Mouse (Mus musculus) adrenal gland (tissue): Measurements from ENCODE around the gene Pbx4.

ENCODE experiments used
- intact Hi-C: fragments of 180-260 bp; cut with DNase I; formaldehyde crosslinking; loops from one replicate; pipeline ENCODE4 v1.15.1; 2025

The Pbx4 gene

DNA sequence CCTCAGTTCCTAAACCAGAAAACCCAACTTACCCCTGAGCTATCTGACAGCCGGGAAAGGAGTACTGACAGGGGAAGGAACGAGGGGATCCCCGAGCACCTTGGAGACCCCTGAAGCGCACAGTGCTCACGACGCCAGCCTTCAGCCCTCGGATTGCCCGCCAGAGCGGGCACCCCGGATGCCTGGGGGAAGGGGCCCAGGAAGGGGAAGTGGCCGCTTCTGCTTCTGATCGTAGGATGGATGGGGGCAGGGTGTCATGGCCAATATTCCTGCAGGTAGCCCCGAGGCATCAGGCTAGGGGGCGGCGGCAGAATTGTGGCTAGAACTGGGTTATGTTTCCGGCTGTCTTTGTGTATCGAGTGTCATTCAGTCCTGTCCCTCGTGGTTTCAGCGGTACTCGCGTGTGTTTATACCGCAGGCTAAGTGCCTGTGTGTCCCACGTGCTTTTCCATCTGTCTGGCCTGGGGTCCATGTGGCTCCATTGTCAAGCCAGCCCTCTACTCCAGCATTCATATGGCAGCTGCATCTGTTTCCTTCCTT is 23.4 kb upstream of the Pbx4 start:
- intact Hi-C loops = no loop called here

DNA sequence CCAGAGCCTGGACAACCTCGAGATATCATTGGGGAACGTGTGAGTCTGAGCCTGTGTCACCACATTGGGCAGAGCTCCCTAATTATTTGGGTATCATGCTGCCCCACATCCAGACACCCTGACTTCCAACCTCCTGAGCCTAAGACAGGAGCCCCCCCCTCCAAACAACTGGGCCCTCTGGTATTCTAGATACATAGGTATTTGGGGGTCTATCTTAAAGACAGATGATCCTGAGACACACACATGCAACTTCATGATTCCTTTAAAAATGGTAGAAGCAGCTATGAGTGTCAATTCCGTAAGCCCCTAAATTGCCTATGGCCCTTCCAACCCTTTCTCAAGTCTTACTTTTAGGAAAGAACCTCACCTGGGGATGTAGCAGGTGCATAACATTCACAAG is 22.5 kb upstream of the Pbx4 start:
- intact Hi-C loops = no loop called here

DNA sequence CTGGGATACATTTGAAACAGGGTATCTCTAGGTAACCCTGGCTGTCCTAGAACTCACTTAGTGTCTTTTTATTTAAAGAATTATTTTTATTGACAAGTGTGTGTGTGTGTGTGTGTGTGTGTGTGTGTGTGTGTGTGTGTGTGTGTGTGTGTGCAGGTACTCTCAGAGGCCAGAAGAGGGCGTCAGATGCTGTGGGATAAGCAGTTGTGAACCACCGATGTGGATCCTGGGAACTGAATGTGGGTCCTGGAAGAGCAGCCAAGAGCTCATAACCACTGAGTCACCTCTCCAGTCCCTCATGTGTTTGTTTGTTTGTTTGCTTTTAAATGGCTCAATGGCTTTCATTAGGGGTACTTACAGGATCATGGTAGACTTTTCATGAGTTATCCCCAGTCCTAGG is 17.4 kb upstream of the Pbx4 start:
- intact Hi-C loops = no loop called here

DNA sequence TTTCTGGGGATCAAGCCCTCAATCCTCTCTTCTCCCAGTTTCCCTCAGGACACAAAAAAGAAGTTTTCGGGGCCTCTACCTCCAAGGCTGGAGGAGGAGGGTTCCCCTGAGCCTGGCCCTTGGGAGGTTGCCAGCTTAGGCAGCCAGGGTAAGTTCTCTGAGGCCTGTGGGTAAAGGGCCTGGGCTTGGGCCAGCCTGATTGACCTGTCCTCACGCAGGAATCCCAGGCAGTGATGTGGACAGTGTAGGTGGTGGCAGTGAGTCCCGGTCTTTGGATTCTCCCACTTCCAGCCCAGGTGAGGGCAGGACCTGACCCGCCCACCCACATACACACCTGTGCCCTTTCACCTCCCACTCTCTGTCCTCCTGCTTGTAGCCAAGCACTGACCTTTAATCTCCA is 16.9 kb upstream of the Pbx4 start:
- intact Hi-C loops = no loop called here

DNA sequence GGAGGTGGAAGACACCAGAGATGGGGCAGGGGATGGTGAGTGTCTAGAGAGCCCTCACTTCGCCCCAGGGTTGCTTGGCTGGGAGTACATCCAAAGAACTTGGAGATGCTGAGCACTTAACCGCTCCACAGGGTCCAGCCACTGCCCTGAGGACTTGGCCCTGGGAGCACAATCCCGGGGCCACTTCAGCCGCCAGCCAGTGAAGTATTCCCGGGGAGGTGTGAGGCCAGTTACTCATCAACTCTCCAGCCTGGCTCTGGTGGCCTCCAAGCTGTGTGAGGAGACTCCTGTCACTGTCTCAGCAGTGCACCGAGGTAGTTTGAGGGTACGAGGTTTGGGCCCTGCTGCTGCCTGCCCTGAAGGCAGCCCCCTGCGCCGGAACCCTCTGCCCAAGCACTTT is 11.8 kb upstream of the Pbx4 start:
- intact Hi-C loops = no loop called here

DNA sequence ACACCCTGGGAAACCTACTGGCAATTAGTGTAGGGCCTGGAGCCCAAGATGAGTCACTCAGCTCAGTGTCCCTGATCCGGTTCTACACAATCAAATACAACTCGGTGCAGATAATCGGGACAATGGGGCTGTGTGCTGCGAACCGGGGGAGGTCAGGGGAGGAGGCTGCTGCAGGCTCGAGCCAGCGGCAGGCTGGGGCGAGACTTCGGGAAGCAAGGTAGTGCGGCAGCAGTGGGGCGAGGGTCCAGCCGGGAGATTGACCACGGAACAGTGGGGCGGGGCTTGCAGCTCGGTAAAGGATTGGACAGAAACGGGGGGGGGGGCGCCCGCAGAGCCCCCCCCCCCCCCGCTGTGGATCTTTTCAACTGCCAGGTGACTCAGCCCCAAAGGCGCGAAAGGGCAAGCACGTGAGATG is 10.3 kb upstream of the Pbx4 start:
- intact Hi-C loops = no loop called here

DNA sequence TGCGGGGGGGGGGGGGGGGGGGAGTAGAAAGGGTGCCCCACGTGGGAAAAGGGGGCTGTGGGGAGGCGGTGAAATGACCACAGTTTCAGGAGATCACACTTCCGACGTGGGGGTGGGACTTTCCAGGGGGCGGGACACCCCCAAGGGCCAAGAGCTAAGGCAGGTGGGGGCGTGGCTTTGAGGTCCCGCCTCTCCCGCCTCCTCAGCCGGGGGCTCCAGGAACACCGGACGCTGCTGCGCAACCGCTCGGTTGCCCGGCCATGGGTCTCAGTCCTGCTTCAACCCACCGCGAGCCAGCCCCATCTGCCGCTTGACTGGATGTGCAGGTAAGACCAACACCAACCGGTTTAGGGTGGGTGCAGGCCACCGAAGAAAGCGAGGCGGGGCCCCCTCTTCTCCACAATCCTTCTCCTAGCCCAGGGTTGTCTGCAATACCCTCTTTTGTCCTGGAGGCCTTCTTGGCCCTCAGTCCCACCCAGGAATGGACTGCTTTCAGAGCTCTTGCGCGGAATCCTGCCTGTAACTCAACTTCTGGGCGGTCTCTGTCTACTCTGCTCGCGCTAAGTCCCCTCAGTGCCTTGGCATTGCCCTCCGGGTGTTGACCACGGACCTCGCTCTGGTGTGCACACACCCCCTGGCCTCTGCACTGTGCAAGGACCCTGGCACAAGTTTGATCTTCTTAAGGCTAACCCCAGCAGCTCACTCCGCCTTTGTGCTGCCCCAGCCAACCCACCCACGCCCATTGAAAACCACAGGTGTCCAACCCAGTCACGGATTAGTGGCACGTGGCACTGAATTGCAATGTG is 9.7 kb upstream of the Pbx4 start, which contains the start of gene Lpar2:
Gene Lpar2, plus strand, starts transcription at position 44 of the 806 bp plus-strand sequence.
- intact Hi-C loops = no loop called here

DNA sequence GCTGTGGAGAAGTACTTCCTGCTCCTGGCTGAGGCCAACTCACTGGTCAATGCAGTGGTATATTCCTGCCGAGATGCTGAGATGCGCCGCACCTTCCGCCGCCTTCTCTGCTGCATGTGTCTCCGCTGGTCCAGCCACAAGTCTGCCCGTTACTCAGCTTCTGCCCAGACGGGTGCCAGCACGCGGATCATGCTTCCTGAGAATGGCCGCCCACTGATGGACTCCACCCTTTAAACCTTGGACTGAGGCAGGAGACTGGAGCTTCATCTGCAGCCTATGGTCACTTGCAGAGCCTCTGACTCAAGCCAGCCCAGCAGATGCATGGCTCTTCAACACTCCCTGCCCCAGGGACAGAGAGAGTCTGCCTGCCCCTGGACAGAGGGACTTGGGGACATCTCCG is 5.9 kb upstream of the Pbx4 start:
- intact Hi-C loops = no loop called here

DNA sequence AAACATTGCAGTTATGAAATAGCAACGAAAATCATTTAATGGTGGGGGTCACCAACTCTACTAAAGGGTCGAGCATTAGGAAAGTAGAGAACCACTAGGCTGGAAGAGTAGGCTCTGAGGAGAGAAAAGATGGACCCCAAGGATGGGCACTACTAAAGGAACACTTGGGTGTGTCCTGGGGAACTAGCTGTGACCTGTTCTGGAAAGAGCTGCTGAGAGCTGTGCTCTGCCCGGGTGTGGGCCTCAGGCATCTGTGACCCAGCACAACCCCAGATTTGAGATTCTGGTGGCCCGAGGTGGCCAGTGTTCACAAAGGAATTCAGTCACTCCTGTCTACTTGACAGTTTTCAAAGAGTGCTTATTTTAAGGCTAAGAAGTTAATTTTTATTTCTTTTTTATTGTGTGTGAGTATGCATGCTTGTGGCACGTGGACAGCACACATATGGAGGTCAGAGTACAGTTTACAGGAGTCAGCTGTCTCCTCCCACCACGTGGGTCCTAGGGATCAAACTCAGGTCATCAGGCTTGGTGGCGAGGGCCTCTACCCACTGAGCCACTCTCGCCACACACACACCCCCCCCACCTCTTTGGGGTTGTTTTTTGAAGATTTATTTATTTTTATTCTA is 4.9 kb downstream of the Pbx4 start:
- intact Hi-C loops = no loop called here

DNA sequence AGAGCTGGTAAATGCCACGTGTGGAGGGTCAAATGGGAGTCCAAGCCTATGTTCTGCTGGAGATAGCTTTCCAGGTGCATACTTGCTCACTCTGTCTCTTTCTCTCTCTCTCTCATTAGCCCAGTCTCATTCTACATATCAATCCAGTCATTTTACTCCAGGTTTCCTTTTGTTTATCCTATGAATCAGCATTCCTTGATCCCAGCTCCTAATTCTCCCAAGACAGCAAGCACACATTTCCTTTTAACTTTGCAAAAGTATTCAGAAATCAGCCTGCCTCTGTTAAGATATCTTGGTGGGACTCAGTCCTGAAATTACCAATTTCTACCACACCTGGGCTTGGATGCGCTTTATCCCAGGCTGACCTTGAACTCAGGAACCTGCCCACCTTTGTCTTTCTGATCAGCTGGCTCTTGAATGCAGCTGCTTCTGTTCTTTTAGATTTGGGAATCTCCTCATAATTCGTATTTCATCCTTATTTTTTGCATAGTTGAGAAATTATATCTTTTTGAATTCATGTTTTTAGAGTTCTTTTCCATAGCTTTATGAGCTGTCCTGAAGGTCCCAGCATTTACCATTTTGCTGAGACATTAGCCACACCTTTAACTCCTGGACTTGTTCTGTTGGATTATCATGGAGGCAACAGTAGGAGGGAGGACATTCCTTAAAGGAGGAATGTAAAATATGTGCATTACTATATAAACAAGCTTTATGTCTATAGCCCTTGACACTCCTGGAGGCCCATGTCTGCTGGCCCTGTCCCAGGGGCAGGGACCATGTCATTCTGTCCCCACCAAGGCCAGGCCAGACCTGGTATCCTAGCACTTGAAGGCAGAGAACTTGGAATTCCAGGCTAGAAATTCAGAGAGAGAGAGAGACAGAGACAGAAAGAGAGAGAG is 15.1 kb downstream of the Pbx4 start:
- intact Hi-C loops = no loop called here

DNA sequence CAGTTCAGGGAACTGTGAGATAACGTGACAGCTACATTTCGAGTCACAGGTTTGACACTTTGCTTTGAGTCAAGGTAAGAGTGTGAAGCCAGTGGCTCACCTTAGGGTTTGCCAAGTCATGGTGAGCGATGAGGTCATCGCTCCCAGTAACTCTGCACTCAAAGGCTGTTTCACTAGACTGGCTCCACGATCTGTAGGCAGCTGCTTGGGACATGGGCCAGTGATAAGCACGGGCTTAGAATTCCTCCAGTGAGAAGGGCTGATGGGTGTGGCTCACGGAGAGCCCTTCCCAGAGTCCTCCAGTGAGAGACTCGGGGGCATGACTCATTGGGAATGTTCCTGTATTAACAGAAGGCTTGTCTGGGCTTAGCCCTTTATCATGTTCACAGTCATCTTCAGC is 16.7 kb downstream of the Pbx4 start:
- intact Hi-C loops = no loop called here

DNA sequence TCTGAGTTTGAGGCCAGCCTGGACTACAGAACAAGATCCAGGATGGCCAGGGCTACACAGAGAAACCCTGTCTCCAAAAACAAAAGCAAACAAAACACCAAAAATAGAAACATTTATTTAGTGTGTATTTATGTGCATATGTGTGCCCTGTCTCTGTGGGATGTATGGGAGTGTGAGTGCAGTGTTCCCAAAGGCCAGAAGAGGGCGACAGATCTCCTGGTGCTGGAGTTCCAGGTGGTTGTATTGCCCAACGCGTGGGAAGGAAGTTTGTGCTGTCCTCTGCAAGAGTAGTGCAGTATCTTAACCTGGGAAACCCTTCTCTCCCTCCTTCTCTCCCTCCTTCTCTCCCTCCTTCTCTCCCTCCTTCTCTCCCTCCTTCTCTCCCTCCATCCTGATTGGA is 17.6 kb downstream of the Pbx4 start:
- intact Hi-C loops = no loop called here

DNA sequence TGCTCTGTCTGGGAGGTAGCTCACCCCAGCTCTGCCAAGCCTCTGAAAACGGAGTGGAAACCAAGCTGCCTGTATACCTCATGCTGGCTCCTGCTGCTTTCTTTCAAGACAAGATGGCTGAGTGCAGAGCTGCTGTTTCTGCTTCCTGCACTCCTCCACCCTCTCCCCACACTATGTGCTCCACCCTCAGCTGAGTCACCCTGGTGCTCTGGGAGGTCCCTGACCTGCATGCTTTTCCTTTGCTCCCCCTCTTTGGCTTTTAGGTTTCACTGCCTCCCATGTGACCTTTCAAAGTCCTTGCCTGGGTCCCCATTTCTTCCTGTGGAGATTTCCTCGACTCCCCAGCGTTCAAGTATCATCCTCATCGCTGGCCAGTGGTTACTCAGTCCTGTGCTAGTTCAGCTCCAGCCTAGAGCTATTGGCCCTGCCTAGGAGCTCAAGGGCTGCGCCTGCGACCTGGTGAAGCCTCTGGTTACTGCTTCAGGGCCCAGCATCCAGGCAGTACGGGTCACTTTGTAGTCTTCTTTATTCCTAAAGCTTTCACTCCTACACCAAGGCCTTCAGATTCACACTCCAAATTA is 18.7 kb downstream of the Pbx4 start:
- intact Hi-C loops = no loop called here

DNA sequence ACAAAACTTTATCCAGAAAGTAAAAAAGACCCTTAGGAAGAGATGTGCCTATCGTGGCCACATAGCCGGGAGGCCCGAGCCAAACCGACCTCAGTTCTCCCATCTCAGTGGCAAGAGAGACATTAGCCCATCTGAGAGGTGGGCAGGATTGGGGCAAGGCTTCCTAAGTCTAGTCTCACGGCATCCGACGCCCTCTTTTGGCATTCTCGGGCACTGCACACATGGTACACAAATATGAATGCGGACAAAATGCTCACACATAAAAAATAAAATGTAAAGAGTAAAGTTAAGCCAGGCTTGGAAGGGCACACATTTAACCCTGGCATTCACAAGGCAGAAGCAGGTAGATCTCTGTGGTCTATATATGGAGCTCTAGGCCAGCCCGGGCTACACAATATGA is 21.6 kb downstream of the Pbx4 start:
- intact Hi-C loops = no loop called here

DNA sequence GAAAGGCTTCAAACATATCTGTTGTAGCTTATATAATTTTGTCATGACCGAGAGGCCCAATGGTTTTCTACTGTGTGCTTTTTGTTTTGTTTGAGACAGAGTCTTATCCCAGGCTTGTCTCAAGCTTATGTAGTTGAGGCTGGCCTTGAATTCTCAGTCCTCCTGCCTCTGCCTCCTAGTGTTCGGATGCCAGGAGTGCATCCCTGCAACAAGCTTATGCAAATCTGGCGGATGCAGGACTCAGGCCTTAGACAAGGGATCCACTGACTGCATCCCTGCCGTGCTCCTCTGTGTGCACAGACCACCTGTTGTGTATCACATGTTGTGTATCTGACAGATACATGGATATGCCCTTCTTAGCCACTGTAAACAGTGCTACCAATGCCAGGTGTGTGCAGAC is 28.5 kb downstream of the Pbx4 start:
- intact Hi-C loops = no loop called here

DNA sequence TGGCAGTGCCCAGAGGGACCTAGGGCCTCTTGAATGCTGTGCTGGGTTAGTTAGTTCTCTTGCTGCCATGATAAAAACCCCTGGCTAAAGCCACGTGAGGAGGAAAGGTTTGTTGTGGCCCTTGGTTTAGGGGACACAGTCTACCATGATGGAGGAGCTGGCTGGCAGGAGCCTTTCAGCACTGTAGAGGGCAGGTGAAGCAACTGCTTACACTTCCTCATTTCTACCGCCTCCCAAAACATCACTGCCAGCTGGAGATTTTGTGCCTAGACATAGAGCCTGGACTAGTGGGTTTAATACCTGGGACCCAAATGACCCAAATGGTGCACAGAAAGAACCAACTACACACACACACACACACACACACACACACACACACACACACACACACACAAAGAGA is 29.0 kb downstream of the Pbx4 start:
- intact Hi-C loops = no loop called here

DNA sequence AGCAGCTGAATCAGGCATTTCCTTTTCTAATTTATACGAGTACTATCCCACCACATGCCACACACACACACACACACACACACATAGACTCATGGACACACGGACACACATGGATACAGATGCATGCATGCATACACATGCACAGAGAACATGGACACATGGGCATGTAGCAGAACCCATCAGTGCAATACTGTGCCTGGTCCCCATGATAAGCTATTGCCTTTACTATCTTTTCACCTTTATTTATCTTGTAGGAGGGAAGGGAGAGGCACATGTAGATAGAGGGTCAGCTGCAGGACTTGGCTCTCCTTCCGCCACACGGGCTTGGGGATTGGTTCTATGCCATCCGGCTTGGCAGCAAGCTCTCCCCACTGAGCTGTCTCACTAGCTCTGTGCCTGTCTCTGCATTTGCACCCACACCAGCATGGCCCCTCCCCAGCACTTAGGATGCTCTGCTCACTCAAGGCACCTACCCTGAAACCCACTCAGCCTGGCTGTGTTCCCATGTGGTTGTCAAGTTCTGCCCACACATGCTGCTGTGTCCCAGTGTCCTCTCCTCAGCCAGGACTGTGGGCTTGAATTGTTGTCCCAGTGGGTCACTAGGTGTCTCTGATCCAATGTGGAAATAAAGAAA is 31.2 kb downstream of the Pbx4 start:
- intact Hi-C loops = no loop called here

DNA sequence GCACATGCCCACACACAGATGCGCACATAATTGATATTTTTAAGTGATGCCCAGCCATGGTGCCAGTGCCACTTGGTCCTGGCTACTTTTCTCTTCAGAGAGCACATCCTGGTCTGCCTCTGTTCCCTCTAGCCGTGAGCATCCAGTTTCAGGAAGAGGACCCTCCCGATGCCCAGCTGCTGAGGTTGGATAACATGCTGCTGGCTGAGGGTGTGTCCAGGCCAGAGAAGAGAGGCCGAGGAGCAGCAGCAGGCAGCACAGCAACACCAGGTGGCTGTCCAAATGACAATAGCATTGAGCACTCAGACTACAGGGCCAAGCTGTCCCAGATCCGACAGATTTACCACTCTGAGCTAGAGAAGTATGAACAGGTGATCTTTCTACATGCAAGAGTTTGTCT is 31.9 kb downstream of the Pbx4 start:
- intact Hi-C loops = no loop called here

DNA sequence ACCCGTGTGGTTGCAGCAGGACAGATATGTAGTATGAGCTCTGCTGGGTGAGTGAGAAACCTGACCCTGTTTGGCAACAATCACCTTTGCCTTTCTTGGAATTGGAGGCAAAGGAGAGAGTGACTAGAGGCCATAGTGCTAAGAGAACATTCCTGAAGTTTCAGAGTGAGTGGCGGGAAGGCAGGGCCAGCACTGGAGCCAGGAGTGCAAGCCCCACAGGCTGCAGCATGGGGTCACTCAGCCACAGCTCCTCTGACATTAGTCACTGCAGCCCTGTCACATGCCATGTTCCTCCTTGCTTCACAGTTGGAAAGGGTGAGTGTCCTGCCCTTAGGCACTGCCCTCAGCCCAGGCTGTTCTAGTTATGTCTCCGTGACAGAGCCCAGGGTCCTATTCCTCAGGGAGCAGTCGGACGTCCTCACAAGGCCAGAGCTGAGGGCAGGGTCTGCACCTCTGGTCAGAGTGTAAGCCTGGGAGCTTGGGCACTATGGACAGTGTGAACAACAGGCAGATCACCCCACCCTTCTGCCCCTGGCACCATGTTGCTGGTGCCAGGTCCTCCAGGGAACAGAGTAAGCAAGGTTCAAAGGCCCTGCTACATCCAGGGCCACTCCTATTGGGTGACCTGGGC is 35.5 kb downstream of the Pbx4 start:
- intact Hi-C loops = no loop called here

DNA sequence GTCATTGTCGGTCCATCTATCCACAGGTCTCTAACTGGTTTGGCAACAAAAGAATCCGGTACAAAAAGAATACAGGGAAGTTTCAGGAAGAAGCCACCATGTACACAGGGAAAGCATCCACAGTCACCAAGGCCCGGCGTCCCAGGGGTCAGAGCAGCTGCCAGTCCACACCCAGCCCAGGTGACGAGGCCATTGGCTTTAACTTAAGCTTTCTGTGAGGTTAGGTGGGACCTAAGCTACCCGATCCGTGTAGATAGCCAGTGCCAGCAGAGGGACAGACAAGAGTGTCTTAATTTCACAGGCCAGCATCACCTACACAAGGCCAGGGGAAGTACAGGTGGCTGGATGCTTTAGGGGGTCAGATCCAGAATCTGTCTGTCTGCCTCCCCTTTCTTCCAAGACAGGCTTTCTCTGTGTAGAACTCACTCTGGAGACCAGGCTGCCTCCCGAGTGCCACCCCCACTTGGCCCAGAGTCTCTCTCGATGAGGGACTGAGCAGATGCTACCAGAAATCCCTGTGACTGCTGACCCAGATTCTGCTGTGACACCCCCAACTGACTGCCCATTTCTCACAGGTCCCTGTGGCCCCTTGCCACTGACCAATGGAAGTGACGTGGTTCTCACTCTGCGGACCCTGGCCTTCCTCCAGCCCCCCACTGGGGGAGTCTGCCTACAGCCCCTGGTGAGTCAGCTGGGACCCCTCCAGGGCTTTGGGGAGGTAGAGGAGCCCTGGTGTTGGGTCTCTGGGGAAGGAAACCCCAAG is 37.9 kb downstream of the Pbx4 start:
- intact Hi-C loops = loop anchor here (5.0 kb wide), 1 partner anchor 297 kb away; no protein-coding TSS in a partner anchor
